Mouse (Mus musculus): ENCODE data around the gene Agtr1b.

Gene Agtr1b

GRCm38 (mm10) chr3:20366558-20367522 is at the start of gene Agtr1b:
Gene Agtr1b, minus strand, starts transcription at chr3:20367177.
- no peak for DNase-seq (ENCODE audit: low spot score in 2 of 2)

DNA sequence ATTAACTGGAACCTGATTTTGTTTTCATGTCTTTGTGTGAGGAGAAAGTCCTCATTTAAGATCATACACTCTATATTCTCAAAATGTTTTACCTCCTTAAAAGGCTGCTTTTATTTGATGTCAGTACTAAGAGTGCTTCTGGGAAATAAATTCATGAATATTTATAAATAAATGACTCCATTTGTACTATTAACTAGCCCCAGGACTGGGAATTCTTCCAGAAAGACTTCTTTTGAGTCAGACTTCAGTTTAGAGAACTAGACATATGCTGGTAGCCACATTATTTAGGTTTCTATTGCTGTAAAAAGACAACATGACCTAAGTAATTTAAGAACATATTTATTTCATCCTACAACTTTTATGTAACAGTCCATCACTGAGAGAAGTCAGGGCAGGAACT is 13.4 kb downstream of the Agtr1b start:
- no peak for DNase-seq (ENCODE audit: low spot score in 2 of 2)

DNA sequence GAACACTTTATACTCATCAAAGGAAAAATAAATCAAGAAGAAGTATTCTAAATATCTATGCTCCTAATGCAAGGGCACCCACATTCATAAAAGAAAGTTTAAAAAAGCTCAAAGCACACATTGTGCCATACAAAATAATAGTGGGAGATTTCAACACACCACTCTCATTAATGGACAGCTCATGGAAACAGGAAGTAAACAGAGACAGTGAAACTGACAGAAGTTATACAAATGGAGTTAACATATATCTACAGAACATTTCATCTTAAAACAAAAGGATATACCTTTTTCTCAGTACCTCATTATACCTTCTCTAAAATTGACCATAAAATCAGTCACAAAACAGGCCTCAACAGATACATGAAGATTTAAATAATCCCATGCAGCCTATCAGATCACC is 18.8 kb downstream of the Agtr1b start:
- DNase-seq (ENCODE audit: low spot score in 2 of 2), result no peak

GRCm38 (mm10) chr3:20340402-20340801 is 26.6 kb downstream of the Agtr1b start:
- DNase-seq (ENCODE audit: low spot score in 2 of 2), result no peak

DNA sequence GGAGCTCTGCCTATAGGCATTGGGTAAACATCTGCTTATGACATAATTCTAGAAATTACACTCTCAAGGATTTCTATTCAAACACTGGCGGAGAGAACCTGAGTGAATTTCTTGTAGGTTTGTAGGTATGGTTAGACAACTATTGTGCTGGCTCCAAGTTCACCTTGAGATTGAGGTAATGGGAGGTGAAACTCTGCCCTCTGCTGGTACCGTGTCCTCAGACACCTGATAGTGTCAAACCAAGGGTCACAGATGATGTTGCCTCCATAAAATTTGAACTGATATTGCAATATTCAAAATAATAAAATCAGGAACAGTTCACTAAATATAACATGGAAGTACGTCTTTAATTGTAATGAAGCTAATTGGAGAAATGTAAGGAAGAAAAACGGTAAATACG is 32.3 kb downstream of the Agtr1b start:
- peak in 1 of 2 experiments; percentile 15 for DNase-seq (ENCODE audit: low spot score in 2 of 2)

GRCm38 (mm10) chr3:20317233-20317632 is 49.7 kb downstream of the Agtr1b start:
- no peak for DNase-seq (ENCODE audit: low spot score in 2 of 2)

DNA sequence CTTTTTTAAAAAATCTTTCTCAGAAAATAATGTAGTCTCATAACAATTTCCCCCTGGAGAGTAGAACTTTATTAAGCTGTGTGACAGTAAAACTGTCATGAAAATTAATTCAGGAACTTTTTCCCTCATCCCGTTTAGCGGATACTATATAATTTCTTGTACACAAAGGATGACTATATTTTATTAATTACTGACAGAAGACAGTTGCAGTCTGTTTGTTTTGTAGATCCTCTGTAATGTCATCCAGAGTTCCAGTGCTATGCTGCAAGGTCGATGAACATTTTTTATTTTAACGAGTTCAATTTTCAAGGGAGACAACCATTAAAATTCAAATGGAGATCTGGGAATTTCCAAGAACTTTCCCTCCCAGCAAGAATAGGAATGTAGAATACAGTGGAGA is 57.8 kb downstream of the Agtr1b start:
- no peak for DNase-seq (ENCODE audit: low spot score in 2 of 2)

DNA sequence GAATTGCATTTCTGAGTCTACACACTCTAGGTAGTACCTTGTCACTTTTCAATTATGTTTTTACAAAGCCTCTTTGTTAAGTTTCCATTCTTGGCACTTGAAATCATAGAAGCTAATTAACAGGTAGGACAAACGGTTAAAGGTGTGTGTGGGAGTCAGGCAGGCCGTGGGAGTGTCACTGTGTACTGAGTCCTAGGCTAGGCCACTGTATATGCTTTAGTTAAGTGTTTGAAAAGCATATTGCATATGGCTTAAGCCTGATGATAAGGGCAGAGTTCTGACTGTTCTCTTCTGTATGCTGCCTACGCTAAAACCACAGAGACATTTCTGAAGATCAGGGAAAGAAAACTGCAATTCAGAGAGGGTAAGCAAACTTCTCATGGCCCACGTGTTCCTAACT is 59.7 kb downstream of the Agtr1b start:
- no peak for DNase-seq (ENCODE audit: low spot score in 2 of 2)

DNA sequence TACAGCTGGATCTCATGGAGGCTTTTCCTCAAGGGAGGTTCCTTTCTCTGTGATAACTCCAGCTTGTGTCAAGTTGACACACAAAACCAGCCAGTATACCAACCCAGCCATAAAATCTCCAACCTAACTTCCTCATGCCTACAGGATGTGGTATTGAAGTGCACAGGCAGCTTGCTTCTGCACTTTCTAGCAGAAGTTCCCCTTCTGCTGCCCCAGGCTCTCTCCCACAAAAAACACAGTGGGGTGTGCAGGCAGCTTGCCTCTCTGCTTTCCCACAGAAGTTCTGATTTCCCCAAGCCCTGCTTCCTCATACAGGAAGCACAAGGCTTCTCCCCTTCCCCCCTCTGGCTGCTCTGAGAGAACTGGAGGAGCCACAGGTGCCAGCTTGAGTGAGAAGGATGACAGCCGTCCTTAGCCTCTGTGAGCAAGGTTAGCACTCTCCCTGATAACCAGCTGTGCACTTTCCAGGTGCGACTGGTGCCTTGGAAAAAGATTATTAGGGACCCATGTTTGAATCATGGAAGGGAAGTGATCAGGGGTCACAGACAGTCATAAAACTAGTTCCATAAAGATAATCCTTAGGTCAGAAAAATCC is 62.1 kb downstream of the Agtr1b start:
- peak; percentile 3 to 4 for DNase-seq (ENCODE audit: low spot score in 2 of 2)

DNA sequence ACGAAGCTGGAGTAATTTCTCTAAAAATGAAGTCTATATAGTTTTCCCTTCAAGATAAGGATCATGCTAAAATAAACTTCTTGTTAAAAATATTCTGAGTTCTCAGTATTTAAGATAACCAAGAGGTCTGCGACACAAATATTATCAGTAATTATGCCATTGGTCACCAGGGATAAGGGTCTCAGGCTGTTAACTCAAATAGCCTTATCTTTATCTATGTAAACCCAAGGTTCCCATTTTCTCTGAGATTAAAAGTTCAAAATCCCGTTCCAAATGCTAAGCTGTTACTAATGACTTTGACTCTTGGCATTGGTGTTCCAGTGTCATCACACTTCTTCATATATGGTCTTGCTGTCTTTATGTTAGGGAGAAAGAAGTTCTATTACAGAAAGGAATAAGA is 71.4 kb downstream of the Agtr1b start:
- no peak for DNase-seq (ENCODE audit: low spot score in 2 of 2)

GRCm38 (mm10) chr3:20294542-20295348 is 72.2 kb downstream of the Agtr1b start:
- no peak for DNase-seq (ENCODE audit: low spot score in 2 of 2)

DNA sequence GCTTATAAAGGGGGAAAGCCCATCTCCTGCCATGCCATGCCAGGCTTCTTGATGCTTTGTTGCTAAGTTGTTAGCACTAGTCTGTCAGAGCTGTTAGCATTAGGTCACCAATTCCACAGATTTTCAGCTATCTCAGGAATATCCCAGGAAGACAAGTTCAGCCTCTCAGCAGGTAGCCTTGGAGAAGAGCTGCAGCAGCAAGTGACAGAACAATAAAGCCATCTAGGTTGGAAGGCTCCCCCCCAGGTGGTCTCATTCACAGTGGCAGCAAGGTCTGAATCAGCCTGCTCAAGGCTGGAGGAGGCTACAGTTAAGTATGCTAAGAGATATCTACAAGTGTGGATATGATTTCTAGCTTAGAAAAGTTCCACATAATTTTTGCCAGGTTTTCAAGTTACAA is 75.6 kb downstream of the Agtr1b start:
- no peak for DNase-seq (ENCODE audit: low spot score in 2 of 2)

DNA sequence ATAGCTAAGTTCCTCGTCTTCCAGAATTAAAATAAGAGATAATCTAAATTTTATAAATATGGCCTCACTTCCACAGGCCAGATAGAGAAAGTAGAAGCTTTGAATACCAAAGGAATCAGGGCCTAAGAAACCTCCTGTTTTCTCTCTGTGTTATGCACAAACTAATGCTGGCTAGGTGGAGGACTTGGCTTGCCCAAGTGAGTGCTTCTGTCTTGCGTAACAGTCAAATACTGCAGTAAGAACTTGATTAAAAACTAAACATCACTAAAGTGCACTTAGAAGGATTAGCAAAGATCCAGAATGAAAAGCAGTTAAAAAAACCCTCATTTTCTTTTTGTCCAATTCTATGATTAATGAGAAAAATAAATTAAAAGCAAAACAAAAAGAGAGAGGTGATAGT is 78.2 kb downstream of the Agtr1b start:
- DNase-seq (ENCODE audit: low spot score in 2 of 2), result no peak

- DNase-seq (ENCODE audit: low spot score in 2 of 2), result no peak
These were observed 85.2 kb downstream of the Agtr1b start for GRCm38 (mm10) chr3:20281796-20282195.

GRCm38 (mm10) chr3:20275633-20276032 is 91.3 kb downstream of the Agtr1b start, which contains the start of gene Cpb1:
Gene Cpb1, minus strand, starts transcription at chr3:20275733.
- DNase-seq (ENCODE audit: low spot score in 2 of 2), result no peak
